Mouse (Mus musculus) 416B (cell line): Measurements from ENCODE around the gene Idh2.

Experiments
- DNase-seq: peaks from one replicate; pipeline ENCODE4 v3.0.0; 2011; ENCODE audit warnings: low read depth

Gene Idh2

GRCm38 (mm10) chr7:80123115-80123514 is 7.9 kb upstream of the Idh2 start:
- DNase-seq, result peak; percentile 53

DNA sequence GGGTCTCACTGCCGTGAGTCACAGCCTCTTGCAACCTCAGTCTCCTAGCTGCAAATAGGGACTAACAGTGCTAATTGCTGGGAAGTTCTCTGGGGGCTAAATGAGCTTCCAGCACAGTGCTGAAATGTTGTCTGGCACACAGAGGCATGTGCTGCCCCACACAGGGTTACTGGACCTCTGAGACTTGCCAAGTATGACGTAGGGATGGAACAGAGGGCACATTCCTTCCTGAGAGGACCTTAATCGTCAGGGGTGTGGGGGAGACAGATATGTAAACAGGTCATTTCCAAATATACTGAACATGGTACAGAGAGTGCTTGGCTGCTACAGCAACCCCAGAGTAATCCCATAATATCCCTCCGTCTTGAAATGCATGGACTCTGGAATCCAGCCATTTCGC is 5.9 kb upstream of the Idh2 start:
- DNase-seq, result no peak

DNA sequence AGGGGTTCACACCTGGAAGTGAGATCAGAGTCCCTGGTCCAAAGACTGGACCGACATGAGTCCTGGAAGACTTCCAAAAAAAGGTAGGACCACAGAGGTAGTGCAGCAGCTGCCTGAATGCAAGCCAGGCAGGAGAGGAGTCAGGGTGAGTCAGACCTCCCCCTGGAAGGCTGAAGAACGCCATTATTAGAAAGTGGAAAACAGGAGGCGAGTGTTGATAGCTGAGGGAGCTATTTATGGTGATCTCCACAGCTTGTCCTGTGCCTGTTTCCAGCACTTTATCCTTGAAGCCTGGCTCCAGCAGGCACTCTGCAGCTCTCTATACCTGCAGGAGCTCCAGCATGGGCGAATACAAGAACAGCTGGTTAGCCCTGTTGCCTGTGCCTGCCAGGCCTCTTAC is 4.0 kb upstream of the Idh2 start:
- DNase-seq, result no peak

GRCm38 (mm10) chr7:80116158-80116557 is 966 bp upstream of the Idh2 start:
- no peak for DNase-seq

- peak; percentile 67 for DNase-seq
Measured at GRCm38 (mm10) chr7:80114451-80115223, 555 bp downstream of the Idh2 start.

DNA sequence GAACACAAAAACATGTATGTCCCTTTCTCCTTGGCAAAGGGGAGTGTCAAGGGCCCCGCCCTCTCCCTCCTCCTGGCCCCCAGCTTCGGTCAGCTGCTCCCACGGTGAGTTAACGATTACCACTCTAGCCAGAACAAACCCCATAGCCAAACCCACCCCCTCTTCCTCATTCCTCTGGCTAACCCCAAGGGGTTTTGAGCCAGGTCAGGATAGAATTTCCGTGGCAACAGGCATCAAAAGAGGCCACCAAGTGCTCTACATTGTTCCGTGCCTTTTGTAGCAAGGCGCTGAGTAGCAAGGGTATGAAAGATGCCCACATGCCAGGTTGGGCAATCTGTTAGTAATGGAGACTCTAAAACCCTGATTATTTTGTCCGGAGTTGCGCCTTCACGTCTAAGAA is 1.2 kb downstream of the Idh2 start:
- DNase-seq, result peak; percentile 23

DNA sequence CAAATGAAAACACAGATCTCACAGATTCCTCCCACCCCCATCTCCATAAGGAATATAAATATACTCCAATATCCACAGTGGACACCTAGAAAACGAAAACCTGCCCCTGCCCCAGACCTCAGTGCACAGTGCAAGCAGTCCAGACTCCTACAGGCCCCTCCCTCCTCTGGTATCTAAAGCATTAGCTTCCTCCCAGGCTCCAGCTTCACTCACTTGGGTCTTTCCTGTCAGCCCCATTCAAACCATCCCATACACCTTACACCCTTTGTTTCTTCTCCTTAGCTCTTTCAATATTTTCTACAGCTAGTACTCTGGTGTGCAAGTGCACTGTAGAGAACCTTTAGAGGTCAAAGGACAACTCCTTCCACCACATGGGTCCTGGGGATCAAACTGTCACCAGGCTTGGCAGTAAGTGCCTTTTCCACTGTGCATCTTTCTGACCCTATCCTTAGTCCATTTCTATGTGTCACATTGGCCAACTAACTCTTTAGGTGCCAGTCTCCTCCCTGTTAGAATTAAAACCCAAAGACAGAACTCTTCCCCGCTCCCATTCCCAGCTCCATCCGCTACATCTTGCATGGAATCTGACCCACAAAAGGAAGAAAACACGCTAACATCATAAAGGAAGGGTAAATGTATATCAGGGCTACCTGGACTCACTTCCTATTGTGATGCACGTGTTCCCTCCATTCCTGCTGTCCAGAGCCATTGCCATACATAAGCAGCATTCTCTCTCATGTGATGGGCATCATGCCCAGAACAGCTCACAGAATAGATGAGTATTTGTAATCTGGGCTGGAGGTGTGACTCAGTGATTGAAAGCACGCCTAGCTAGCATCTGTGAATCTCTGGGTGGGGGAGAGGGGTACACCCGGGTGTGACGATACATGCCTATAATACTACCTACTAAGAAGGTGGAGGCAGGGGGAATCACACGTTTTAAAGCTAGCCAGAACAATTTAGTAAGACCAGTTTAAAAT is 3.8 kb downstream of the Idh2 start:
- no peak for DNase-seq

- DNase-seq, result peak; percentile 32
Measured at GRCm38 (mm10) chr7:80106441-80106840, 8.8 kb downstream of the Idh2 start.

DNA sequence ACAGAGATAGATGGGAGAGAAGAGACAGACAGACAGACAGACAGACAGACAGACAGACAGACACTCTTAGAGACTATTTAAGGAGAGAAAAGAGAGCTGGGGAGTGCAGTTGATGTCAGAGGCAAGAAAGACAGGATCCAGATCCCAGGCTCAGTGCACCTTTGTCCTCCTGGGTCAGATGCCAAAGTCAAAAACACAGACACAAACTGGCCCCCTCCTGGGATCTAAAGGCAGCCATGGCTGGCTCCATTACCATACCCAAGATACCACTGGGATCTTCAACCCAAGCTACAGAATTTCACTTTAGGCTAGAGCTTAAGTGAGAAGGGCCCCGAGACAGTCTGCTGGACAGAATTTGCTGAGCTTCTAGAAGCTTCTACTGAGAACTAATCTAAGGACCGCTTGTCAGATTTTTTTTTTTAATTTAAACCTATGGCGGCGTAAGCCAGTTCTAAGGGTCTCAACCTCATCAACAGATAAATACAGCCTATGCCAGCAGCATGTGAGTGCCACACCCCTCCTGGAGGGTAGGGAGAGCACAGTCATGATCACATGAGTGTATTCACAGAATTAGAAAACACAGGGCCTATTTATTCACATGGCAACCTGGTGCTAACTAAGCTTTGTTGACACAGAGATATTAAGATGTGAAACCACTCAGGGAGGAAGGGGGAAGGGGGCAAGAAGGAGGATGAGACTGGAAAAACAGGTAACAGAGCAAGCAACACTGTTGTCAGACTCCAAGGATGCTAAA is 9.4 kb downstream of the Idh2 start:
- DNase-seq, result no peak

DNA sequence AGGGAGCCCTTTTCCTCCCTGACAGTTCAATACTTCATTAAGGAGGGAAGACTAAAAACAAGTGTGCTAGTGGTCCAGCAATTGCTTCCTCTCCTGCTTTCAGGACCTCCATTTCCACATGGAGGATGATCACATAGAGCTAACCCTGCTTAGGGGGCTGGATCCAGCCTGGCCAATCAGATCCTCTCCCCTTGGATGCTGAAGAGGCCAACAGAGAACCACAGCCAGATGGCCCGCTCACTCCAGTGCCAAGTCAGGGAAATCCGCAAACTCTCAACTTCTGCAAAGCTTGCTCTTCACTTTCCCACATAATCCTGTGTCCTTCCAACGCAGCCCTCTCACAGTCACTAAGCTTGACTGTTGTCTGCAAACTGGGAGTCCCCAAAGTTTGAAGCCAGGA is 11.9 kb downstream of the Idh2 start:
- no peak for DNase-seq

DNA sequence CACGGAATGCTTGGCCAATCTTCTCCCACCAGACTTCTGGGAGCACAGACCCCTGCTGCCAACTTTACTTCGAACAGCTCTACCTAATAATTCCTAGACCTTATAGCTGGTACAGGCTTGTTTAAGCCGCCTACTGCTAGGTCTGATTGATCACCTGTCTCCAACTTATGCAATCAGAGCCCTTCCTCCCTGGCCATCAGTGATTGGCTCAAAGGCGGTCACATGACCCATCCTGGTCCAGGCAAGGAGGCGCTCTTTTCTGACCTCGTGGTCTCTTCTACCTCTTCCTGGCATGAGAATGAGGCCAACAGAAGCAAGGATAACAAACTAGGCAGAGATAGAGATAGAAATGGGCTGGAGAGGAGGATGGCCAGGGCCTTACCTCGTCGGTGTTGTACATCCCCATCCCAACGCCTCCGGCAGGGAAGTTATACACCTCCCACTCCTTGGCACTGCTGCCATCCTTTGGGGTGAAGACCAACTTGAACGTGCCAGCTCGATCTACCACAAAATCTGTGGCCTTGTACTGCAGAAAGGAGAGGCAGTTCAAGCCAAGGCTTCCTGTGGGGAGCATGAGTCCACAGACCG is 16.7 kb downstream of the Idh2 start:
- no peak for DNase-seq

- DNase-seq, result no peak
Measured at GRCm38 (mm10) chr7:80095598-80096309, 19.4 kb downstream of the Idh2 start.

GRCm38 (mm10) chr7:80094481-80094880 is 20.7 kb downstream of the Idh2 start:
- no peak for DNase-seq

DNA sequence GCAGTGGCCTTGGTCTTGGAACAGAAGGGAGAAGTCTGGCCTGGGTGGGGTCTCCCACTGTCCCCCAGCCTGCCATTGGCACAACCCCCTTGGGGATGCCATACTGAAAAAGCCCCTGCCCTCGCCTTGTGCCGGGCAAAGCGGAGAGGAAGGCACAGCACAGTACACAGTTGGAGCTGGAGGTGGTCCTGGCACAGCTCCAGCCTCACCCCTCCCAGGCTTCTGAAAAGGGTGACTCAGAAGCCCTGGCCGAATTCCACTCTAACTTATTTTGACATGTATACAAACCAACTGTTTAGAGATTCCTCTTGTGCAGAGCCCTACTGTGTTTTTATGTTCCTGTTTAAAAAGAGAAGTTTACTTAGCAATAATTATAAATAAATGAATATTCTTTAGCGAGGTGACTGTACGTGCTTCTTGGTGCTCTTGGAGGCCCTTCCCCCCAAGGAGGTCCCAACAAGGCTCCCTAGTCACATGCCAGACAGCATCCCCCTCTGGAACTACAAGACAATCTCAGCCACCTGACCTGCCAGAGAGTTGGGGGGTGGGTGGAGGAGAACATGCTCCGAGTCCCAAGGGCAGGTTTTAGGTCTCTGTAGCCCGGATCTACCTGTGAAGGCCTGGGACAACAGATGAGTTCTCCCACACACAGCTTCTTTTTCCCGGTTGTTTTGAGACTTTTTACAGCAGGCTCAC is 22.7 kb downstream of the Idh2 start:
- DNase-seq, result peak; percentile 54

DNA sequence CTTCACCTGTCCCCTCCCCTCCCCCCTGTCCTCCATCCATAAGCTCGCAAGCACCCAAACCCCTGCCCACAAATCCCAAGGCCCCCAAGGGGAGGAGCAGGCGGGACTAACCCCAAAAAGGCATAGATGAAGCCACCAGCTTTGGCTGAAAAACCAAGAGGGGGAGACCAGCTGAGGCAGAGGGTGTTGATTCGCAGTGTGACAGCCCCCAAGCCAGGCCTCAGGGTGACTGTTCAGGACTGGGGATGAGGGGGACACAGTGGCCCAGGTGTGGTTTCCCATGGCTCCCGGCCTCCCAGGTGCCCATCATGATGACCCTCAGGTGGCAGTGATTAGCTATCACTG is 23.4 kb downstream of the Idh2 start:
- no peak for DNase-seq

GRCm38 (mm10) chr7:80091004-80091865 is 24.0 kb downstream of the Idh2 start:
- DNase-seq, result no peak

GRCm38 (mm10) chr7:80090191-80091003 is 24.8 kb downstream of the Idh2 start:
- DNase-seq, result no peak

DNA sequence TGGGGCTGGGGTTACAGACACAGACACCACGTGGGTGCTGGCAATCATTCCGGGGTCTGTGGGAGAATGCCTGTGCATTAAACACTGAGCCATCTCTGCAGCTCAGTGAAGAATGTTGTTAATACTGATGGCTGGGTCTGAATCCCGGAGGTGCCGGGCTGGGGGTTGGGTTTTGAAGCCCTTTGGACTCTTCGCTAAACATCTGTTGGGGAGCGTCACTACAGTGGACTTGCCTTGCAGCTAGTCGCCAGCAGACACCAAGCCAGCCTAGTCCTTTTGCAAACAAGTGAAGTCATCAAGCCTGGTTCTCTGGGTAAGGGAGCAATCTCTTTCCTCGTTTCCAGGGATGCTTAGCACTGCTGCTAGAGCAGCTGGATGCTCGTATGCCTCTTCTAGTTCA is 27.0 kb downstream of the Idh2 start:
- DNase-seq, result no peak
